Mouse (Mus musculus) cerebellum, adult 2 months (tissue): ENCODE measurements at regions not wholly inside any gene's neighbourhood (a gene's known extent, or its start where the extent isn't known, plus 50 kb on each side); places are given as distances from the start of the nearest gene placed in this dataset.

Source experiments
- CTCF ChIP-seq: fragments of 200-500 bp; IDR thresholded peaks from 2 replicates; pipeline ENCODE4 v1.5.1; 2011; ENCODE audit warnings: low read depth, mild to moderate bottlenecking, control low read depth, low read length, moderate library complexity, borderline replicate concordance; ENCODE audit not compliant: insufficient read depth
- POLR2A ChIP-seq: fragments of 200-500 bp; IDR thresholded peaks from 2 replicates; pipeline ENCODE4 v1.6.1; 2011; ENCODE audit warnings: low read length, control low read depth, borderline replicate concordance; ENCODE audit not compliant: insufficient read depth

- no peak for TF ChIP-seq CTCF
- TF ChIP-seq POLR2A, result no peak
Measured at GRCm38 (mm10) chr5:80704732-80705131, 315.2 kb upstream of the Adgrl3 start.
